Mouse (Mus musculus): ENCODE measurements around the gene Hsd17b3. TPM values are rescaled to one million over a fixed set of nuclear protein-coding genes. Genes with fewer than 3 reads are reported as not detected.
A peak's percentile ranks its signal among the peaks of the same experiment; 100 is the strongest.
"Not testable (repeated sequence)": the region's sequence is repeated elsewhere in the genome, so short reads cannot be mapped to it uniquely, and the experiment has no call there.

Gene Hsd17b3
- total RNA-seq, 2 experiments from 2014 or later: not detected

- DNase-seq: no peak
These were observed 7.8 kb downstream of the Hsd17b3 start for GRCm38 (mm10) chr13:64081012-64081919.

GRCm38 (mm10) chr13:64077591-64077990 is 11.4 kb downstream of the Hsd17b3 start:
- DNase-seq: no peak

GRCm38 (mm10) chr13:64076074-64076473 is 13.0 kb downstream of the Hsd17b3 start:
- DNase-seq: no peak

GRCm38 (mm10) chr13:64066653-64067052 is 22.4 kb downstream of the Hsd17b3 start:
- DNase-seq: no peak

- peak; percentile 21 for DNase-seq
These were observed 24.8 kb downstream of the Hsd17b3 start for GRCm38 (mm10) chr13:64064276-64064675.

- DNase-seq: no peak
These were observed 28.0 kb downstream of the Hsd17b3 start for GRCm38 (mm10) chr13:64060935-64061506.

- DNase-seq: no peak
These were observed 35.1 kb downstream of the Hsd17b3 start for GRCm38 (mm10) chr13:64053959-64054358.

- not testable (repeated sequence) for DNase-seq
These were observed 36.7 kb downstream of the Hsd17b3 start for GRCm38 (mm10) chr13:64052281-64052680.

GRCm38 (mm10) chr13:64050895-64051294 is 38.1 kb downstream of the Hsd17b3 start:
- DNase-seq: peak; percentile 32

- no peak for DNase-seq
These were observed 39.5 kb downstream of the Hsd17b3 start for GRCm38 (mm10) chr13:64049535-64049934.

- no peak for DNase-seq
These were observed 40.6 kb downstream of the Hsd17b3 start for GRCm38 (mm10) chr13:64048467-64048866.

GRCm38 (mm10) chr13:64039976-64040375 is 49.1 kb downstream of the Hsd17b3 start:
- no peak for DNase-seq

GRCm38 (mm10) chr13:64038114-64038513 is 50.9 kb downstream of the Hsd17b3 start:
- DNase-seq: no peak

GRCm38 (mm10) chr13:64036079-64037011 is 52.7 kb downstream of the Hsd17b3 start:
- DNase-seq: peak; percentile 79

- peak; percentile 10 for DNase-seq
These were observed 54.0 kb downstream of the Hsd17b3 start for GRCm38 (mm10) chr13:64035036-64035435.

GRCm38 (mm10) chr13:64033921-64034320 is 55.1 kb downstream of the Hsd17b3 start:
- no peak for DNase-seq

- DNase-seq: no peak
These were observed 55.8 kb downstream of the Hsd17b3 start for GRCm38 (mm10) chr13:64033181-64033580.

- no peak for DNase-seq
These were observed 57.8 kb downstream of the Hsd17b3 start for GRCm38 (mm10) chr13:64031254-64031653.

- no peak for DNase-seq
These were observed 58.2 kb downstream of the Hsd17b3 start for GRCm38 (mm10) chr13:64030792-64031191.

GRCm38 (mm10) chr13:64024803-64025202 is 64.2 kb downstream of the Hsd17b3 start:
- no peak for DNase-seq

GRCm38 (mm10) chr13:64022786-64023468 is 66.1 kb downstream of the Hsd17b3 start:
- DNase-seq: no peak

- DNase-seq: peak; percentile 26
These were observed 68.1 kb downstream of the Hsd17b3 start for GRCm38 (mm10) chr13:64020902-64021311.
